Mouse (Mus musculus) urinary bladder, postnatal 25 days (tissue): Measurements from ENCODE around the gene Mpped2.

Experiments used
- DNase-seq: peaks from one replicate; pipeline ENCODE4 v3.0.0; 2022; ENCODE audit warnings: low spot score

The Mpped2 gene

GRCm38 (mm10) chr2:106746905-106747304 lies 53.8 kb downstream of the Mpped2 start:
- DNase-seq = no peak

GRCm38 (mm10) chr2:106747342-106747741 lies 54.3 kb downstream of the Mpped2 start:
- no peak for DNase-seq

- no peak for DNase-seq
Measured at GRCm38 (mm10) chr2:106750878-106751277, 57.8 kb downstream of the Mpped2 start.

GRCm38 (mm10) chr2:106753703-106754102 lies 60.6 kb downstream of the Mpped2 start:
- DNase-seq = no peak

- DNase-seq = no peak
Measured at GRCm38 (mm10) chr2:106754696-106755095, 61.6 kb downstream of the Mpped2 start.

GRCm38 (mm10) chr2:106756354-106757103 lies 63.5 kb downstream of the Mpped2 start:
- no peak for DNase-seq

- no peak for DNase-seq
Measured at GRCm38 (mm10) chr2:106762920-106763319, 69.9 kb downstream of the Mpped2 start.

GRCm38 (mm10) chr2:106769236-106769635 lies 76.2 kb downstream of the Mpped2 start:
- no peak for DNase-seq

- no peak for DNase-seq
Measured at GRCm38 (mm10) chr2:106772643-106773042, 79.6 kb downstream of the Mpped2 start.

- DNase-seq = no peak
Measured at GRCm38 (mm10) chr2:106774251-106775196, 81.5 kb downstream of the Mpped2 start.

- no peak for DNase-seq
Measured at GRCm38 (mm10) chr2:106775994-106776393, 82.9 kb downstream of the Mpped2 start.

- DNase-seq = no peak
Measured at GRCm38 (mm10) chr2:106778861-106779516, 85.9 kb downstream of the Mpped2 start.

GRCm38 (mm10) chr2:106781181-106782179 lies 88.4 kb downstream of the Mpped2 start:
- no peak for DNase-seq

GRCm38 (mm10) chr2:106783311-106783710 lies 90.2 kb downstream of the Mpped2 start:
- DNase-seq = no peak

GRCm38 (mm10) chr2:106788055-106788454 lies 95.0 kb downstream of the Mpped2 start:
- DNase-seq = no peak

GRCm38 (mm10) chr2:106788573-106788972 lies 95.5 kb downstream of the Mpped2 start:
- no peak for DNase-seq

- DNase-seq = peak; percentile 16
Measured at GRCm38 (mm10) chr2:106789694-106790328, 96.7 kb downstream of the Mpped2 start.

- no peak for DNase-seq
Measured at GRCm38 (mm10) chr2:106790329-106790701, 97.2 kb downstream of the Mpped2 start.

GRCm38 (mm10) chr2:106796246-106796645 lies 103.2 kb downstream of the Mpped2 start:
- DNase-seq = no peak

GRCm38 (mm10) chr2:106797855-106798254 lies 104.8 kb downstream of the Mpped2 start:
- DNase-seq = no peak

- DNase-seq = no peak
Measured at GRCm38 (mm10) chr2:106798824-106799223, 105.8 kb downstream of the Mpped2 start.
